Mouse (Mus musculus) heart, adult 2 months (tissue): ENCODE measurements around the gene Pear1. TPM values are rescaled to one million over a fixed set of nuclear protein-coding genes. Genes with fewer than 3 reads are reported as not detected.
"Not testable (repeated sequence)": the region's sequence is repeated elsewhere in the genome, so short reads cannot be mapped to it uniquely, and the experiment has no call there.

Source experiments
- DNase-seq, 2 experiments: peaks; one replicate each; pipeline ENCODE4 v3.0.0; 2021
- H3K27ac ChIP-seq: fragments of 200-600 bp; 2 replicates; pipeline ENCODE4 v1.8.1; 2022
- H3K27me3 ChIP-seq: fragments of 200-500 bp; 2 replicates; pipeline ENCODE4 v1.6.1; 2012; ENCODE audit warnings: mild to moderate bottlenecking, low read length, inconsistent platforms, mixed read lengths; ENCODE audit not compliant: control insufficient read depth, insufficient read depth
- H3K36me3 ChIP-seq: fragments of 200-500 bp; 2 replicates; pipeline ENCODE4 v1.6.1; 2012; ENCODE audit warnings: low read length, inconsistent platforms; ENCODE audit not compliant: control insufficient read depth, insufficient read depth
- H3K4me1 ChIP-seq: fragments of 200-500 bp; 2 replicates; pipeline ENCODE4 v1.6.1; 2011; ENCODE audit warnings: low read length; ENCODE audit not compliant: control insufficient read depth, insufficient read depth
- H3K4me3 ChIP-seq: fragments of 200-600 bp; 2 replicates; pipeline ENCODE4 v1.8.1; 2022
- H3K79me2 ChIP-seq: fragments of 200-500 bp; replicated peaks from 2 replicates; pipeline ENCODE4 v1.6.1; 2012; ENCODE audit warnings: mild to moderate bottlenecking, inconsistent platforms, low read length, moderate library complexity, mixed read lengths; ENCODE audit not compliant: control insufficient read depth, insufficient read depth
- H3K9ac ChIP-seq: fragments of 200-500 bp; 2 replicates; pipeline ENCODE4 v1.6.1; 2012; ENCODE audit warnings: low read depth, mild to moderate bottlenecking, control low read depth, inconsistent platforms, low read length, mixed read lengths
- CTCF ChIP-seq: fragments of 200-600 bp; IDR thresholded peaks from 2 replicates; pipeline ENCODE4 v1.8.1; 2022; ENCODE audit warnings: antibody characterized with exemption, mild to moderate bottlenecking, moderate library complexity
- EP300 ChIP-seq: fragments of 200-500 bp; IDR thresholded peaks from 2 replicates; pipeline ENCODE4 v1.6.1; 2011; ENCODE audit warnings: low read depth, low read length, control low read depth; ENCODE audit not compliant: insufficient read depth
- POLR2A ChIP-seq: fragments of 200-500 bp; IDR thresholded peaks from 2 replicates; pipeline ENCODE4 v1.6.1; 2011; ENCODE audit warnings: mild to moderate bottlenecking, low read depth, low read length, control low read depth; ENCODE audit not compliant: insufficient read depth
- WGBS: fragments of 180-500 bp; shearing (Covaris S2); methylation state at CpG from one replicate; pipeline ENCODE4 v1.1.7; 2018; 5-methylcytosine and 5-hydroxymethylcytosine counted together
- intact Hi-C: fragments of 180-260 bp; cut with DNase I; formaldehyde crosslinking; loops from one replicate; pipeline ENCODE4 v1.15.1; 2025
- long read RNA-seq: library from polyadenylated mRNA; stranded (forward); transcript quantifications from one replicate; pipeline ENCODE4 v2.0.0, GENCODE M21; 2021
- polyA plus RNA-seq: library from polyadenylated mRNA; depleted of rRNA; stranded (reverse); fragments of >200 nt; gene quantifications from 2 replicates; pipeline ENCODE4 v1.2.3, GENCODE M21; 2012; rRNA removed
- total RNA-seq, 2 experiments: library from RNA; stranded (reverse); gene quantifications; 2 replicates each; pipeline ENCODE4 v1.2.3; 2021

Pear1 gene
- 10 to 100 TPM; 17.1 to 18.7 TPM for total RNA-seq
- polyA plus RNA-seq: 42.5 and 45.0 TPM in 2 replicates
- long read RNA-seq, full-length matches to known transcripts: 1 of 8 reads
- long read RNA-seq, partial matches to known transcripts: 3 of 8 reads
- long read RNA-seq, other reads (novel, unspliced or antisense): 4 of 8 reads

- H3K4me1 ChIP-seq, H3K9ac ChIP-seq, H3K27ac ChIP-seq, DNase-seq, H3K36me3 ChIP-seq, H3K79me2 ChIP-seq, H3K4me3 ChIP-seq, H3K27me3 ChIP-seq, intact Hi-C loops: not testable (repeated sequence)
- WGBS: 78% methylated on average over 1 of the region's 1 CpGs
These were observed at the start of gene Pear1 for GRCm38 (mm10) chr3:87824206-87824605. Gene Pear1 (minus strand): TSS chr3:87824306.

GRCm38 (mm10) chr3:87864111-87864510 is 40.0 kb upstream of the Pear1 start:
- H3K27ac ChIP-seq, H3K27me3 ChIP-seq, H3K79me2 ChIP-seq, H3K9ac ChIP-seq, DNase-seq, H3K4me1 ChIP-seq, intact Hi-C loops, H3K4me3 ChIP-seq: not testable (repeated sequence)
- peaks cover 18% of the 10 kb centered on the region for H3K36me3 ChIP-seq
- 93% methylated on average over 4 of the region's 4 CpGs for WGBS

GRCm38 (mm10) chr3:87859813-87860212 is 35.7 kb upstream of the Pear1 start:
- DNase-seq: peak; percentile 51 to 62
- Histone ChIP-seq H3K9ac (peak overlapping the region; percentile 27; the same call in 1 of the 2 replicates), H3K4me3 (no peak overlapping the region), H3K36me3 (peaks cover 15% of the 10 kb centered on the region), H3K27ac (no peak overlapping the region), H3K4me1 (peaks cover 9% of the 10 kb centered on the region), H3K79me2 (no peaks in the 10 kb centered on the region), H3K27me3 (no peaks in the 10 kb centered on the region)
- WGBS: 26% methylated on average over 3 of the region's 3 CpGs
- intact Hi-C loops: no loop called here
- TF ChIP-seq POLR2A: no peak
- TF ChIP-seq CTCF: peak; percentile 92
- no peak for TF ChIP-seq EP300

GRCm38 (mm10) chr3:87857666-87858065 is 33.6 kb upstream of the Pear1 start:
- Histone ChIP-seq H3K4me3 (no peak overlapping the region), H3K27ac (no peak overlapping the region), H3K36me3 (peaks cover 15% of the 10 kb centered on the region), H3K27me3 (no peaks in the 10 kb centered on the region), H3K79me2 (no peaks in the 10 kb centered on the region), H3K9ac (no peak overlapping the region), H3K4me1 (peaks cover 9% of the 10 kb centered on the region)
- intact Hi-C loops: no loop called here
- no peak for DNase-seq
- 74% methylated on average over 8 of the region's 8 CpGs for WGBS
- no peak for TF ChIP-seq CTCF
- no peak for TF ChIP-seq POLR2A
- TF ChIP-seq EP300: no peak

GRCm38 (mm10) chr3:87855936-87856335 is 31.8 kb upstream of the Pear1 start:
- TF ChIP-seq CTCF (no peak), EP300 (no peak), POLR2A (no peak)
- WGBS: 66% methylated on average over 8 of the region's 8 CpGs
- no peak overlapping the region for H3K9ac ChIP-seq
- intact Hi-C loops: no loop called here
- H3K79me2 ChIP-seq: no peaks in the 10 kb centered on the region
- H3K36me3 ChIP-seq: peaks cover 9% of the 10 kb centered on the region
- peak overlapping the region; percentile 65 for H3K27ac ChIP-seq
- H3K4me3 ChIP-seq: no peak overlapping the region
- H3K27me3 ChIP-seq: no peaks in the 10 kb centered on the region
- peaks cover 4% of the 10 kb centered on the region; the same call in 1 of the 2 replicates for H3K4me1 ChIP-seq
- DNase-seq: peak; percentile 51 to 54

- Histone ChIP-seq H3K4me1 (peaks cover 4% of the 10 kb centered on the region; the same call in 1 of the 2 replicates), H3K27me3 (no peaks in the 10 kb centered on the region), H3K4me3 (no peak overlapping the region), H3K36me3 (peaks cover 5% of the 10 kb centered on the region), H3K27ac (peak overlapping the region; percentile 65), H3K9ac (no peak overlapping the region), H3K79me2 (no peaks in the 10 kb centered on the region)
- intact Hi-C loops: no loop called here
- TF ChIP-seq POLR2A (no peak), CTCF (no peak), EP300 (no peak)
- WGBS: 47% methylated on average over 7 of the region's 7 CpGs
- peak; percentile 29 to 46 for DNase-seq
These were observed 30.9 kb upstream of the Pear1 start for GRCm38 (mm10) chr3:87854795-87855568.
